In genomic region chr7:97039641-97040040, GRCm38 (mm10) we compare ENCODE assay signal across 28 mouse cellular contexts. TPM values are rescaled to one million over a fixed set of nuclear protein-coding genes. Genes with fewer than 3 reads are reported as not detected.
A peak's percentile ranks its signal among the peaks of the same experiment; 100 is the strongest.
DNase-seq lines count a peak whose midpoint lies in the region; ATAC-seq lines count a peak whose summit lies in the region.
"Had no signal": no experiment of that assay in that cellular context is flagged by ENCODE, and none has a peak within 500 bp of the region (broad histone marks: within the 10 kb centered on the region; RNA-seq: fewer than 3 reads in every experiment).

No protein-coding gene starts in this region.

- H3K9me3 ChIP-seq in kidney, embryonic 15.5 days (replicated peaks): no peaks in the 10 kb centered on the region
- H3K9me3 ChIP-seq: forebrain, embryonic 13.5 days; G1E; heart, embryonic 13.5 days; limb, embryonic 12.5 days; liver, embryonic 15.5 days; neural tube, embryonic 12.5 days; stomach, embryonic 15.5 days had no signal

- peaks cover 11% of the 10 kb centered on the region; the same call in 1 of the 2 replicates for H3K36me3 ChIP-seq in kidney, embryonic 15.5 days
- H3K36me3 ChIP-seq: neural tube, embryonic 12.5 days; stomach, embryonic 15.5 days had no signal

- no peak overlapping the region for H3K9ac ChIP-seq in kidney, embryonic 15.5 days
- H3K9ac ChIP-seq: forebrain, embryonic 13.5 days; heart, embryonic 13.5 days; hindbrain, embryonic 14.5 days; limb, embryonic 12.5 days; liver, embryonic 15.5 days; lung, embryonic 14.5 days; neural tube, embryonic 12.5 days; stomach, embryonic 15.5 days had no signal

- DNase-seq in adrenal gland, adult 2 months: peak; percentile 54
- no peak for DNase-seq in adrenal gland, postnatal 25 days
- DNase-seq in kidney, postnatal 10 days: no peak
- peak; percentile 14 for DNase-seq in ovary, postnatal 36 days (ENCODE audit: low spot score)
- no peak for DNase-seq in ovary, postnatal 10 days (ENCODE audit: low spot score)
- DNase-seq in urinary bladder, adult 2 months (ENCODE audit: low spot score): no peak
- DNase-seq: cerebellum, adult 8-10 months; cerebellum, postnatal 25 days; gastrocnemius, postnatal 10 days; heart, postnatal 10 days; kidney, postnatal 36 days; lung, embryonic 14.5 days; lung, postnatal 14 days; right cerebral cortex, postnatal 25 days; thymus, postnatal 14 days had no signal

- H3K4me2 ChIP-seq in kidney, embryonic 15.5 days: no peak overlapping the region
- H3K4me2 ChIP-seq: forebrain, embryonic 13.5 days; heart, embryonic 13.5 days; hindbrain, embryonic 14.5 days; limb, embryonic 12.5 days; liver, embryonic 15.5 days; lung, embryonic 14.5 days; neural tube, embryonic 12.5 days; stomach, embryonic 15.5 days had no signal

- ATAC-seq in kidney, embryonic 15.5 days (replicated peaks; ENCODE audit: low FRiP score): peak; percentile 88
- ATAC-seq: forebrain, embryonic 13.5 days; intestine, postnatal 0 days; midbrain, embryonic 16.5 days had no signal

- H3K4me1 ChIP-seq in kidney, embryonic 15.5 days: no peaks in the 10 kb centered on the region
- H3K4me1 ChIP-seq: forebrain, embryonic 13.5 days; limb, embryonic 12.5 days; liver, embryonic 15.5 days; neural tube, embryonic 12.5 days; stomach, embryonic 15.5 days had no signal

- no peaks in the 10 kb centered on the region for H3K27me3 ChIP-seq in kidney, embryonic 15.5 days
- H3K27me3 ChIP-seq: forebrain, embryonic 13.5 days; heart, embryonic 13.5 days; limb, embryonic 12.5 days; liver, embryonic 15.5 days; neural tube, embryonic 12.5 days; stomach, embryonic 15.5 days had no signal

- 34% methylated on average over 4 of the region's 4 CpGs for WGBS in kidney, embryonic 15.5 days

- H3K4me3 ChIP-seq in kidney, embryonic 15.5 days (replicated peaks): no peak overlapping the region
- H3K4me3 ChIP-seq: forebrain, embryonic 13.5 days; heart, embryonic 13.5 days; layer of hippocampus, adult 2 months; left cerebral cortex, adult 2 months; limb, embryonic 12.5 days; liver, embryonic 15.5 days; neural tube, embryonic 12.5 days; stomach, embryonic 15.5 days had no signal

- H3K27ac ChIP-seq in kidney, embryonic 15.5 days: no peak overlapping the region
- H3K27ac ChIP-seq: forebrain, embryonic 13.5 days; heart, embryonic 13.5 days; hindbrain, embryonic 14.5 days; layer of hippocampus, adult 2 months; left cerebral cortex, adult 2 months; limb, embryonic 12.5 days; liver, embryonic 15.5 days; neural tube, embryonic 12.5 days; stomach, embryonic 15.5 days had no signal

RNA-seq across cellular contexts. Expression of gene Gab2, which starts 41.7 kb away (rescaled TPM):
- 10 to 100 TPM; 18.0 to 21.9 TPM for total RNA-seq in adrenal gland, adult 2 months (2021)
- polyA plus RNA-seq in adrenal gland, adult 2 months (2012; rRNA removed): 7.6 and 8.2 TPM in 2 replicates
- 18.0 and 18.7 TPM in 2 replicates for total RNA-seq in adrenal gland, postnatal 25 days (2021)
- polyA plus RNA-seq in kidney, embryonic 15.5 days (2015; fragmentation: Nextera tagmentation; extraction: Ambion mirVana): 13.1 and 14.5 TPM in 2 replicates
- polyA plus RNA-seq in urinary bladder, adult 2 months (2012; rRNA removed): 17.3 and 22.4 TPM in 2 replicates

Comparison
In these comparisons a context has a peak if more than half of its experiments do, and no peak if none do; other contexts are left out.
1. DNase-seq: peak in adrenal gland, adult 2 months (single experiment) and ovary, postnatal 36 days (single experiment); none in adrenal gland, postnatal 25 days (single experiment), kidney, postnatal 10 days (single experiment), ovary, postnatal 10 days (single experiment) and urinary bladder, adult 2 months (single experiment).